Mouse (Mus musculus) thymus, postnatal 10 days (tissue): ENCODE data around the gene Mei4.
A peak's percentile ranks its signal among the peaks of the same experiment; 100 is the strongest.

ENCODE experiments used
- DNase-seq, 2 experiments: peaks; one replicate each; pipeline ENCODE4 v3.0.0; 2021; ENCODE audit warnings: low spot score in 2 of 2

Gene Mei4

DNA sequence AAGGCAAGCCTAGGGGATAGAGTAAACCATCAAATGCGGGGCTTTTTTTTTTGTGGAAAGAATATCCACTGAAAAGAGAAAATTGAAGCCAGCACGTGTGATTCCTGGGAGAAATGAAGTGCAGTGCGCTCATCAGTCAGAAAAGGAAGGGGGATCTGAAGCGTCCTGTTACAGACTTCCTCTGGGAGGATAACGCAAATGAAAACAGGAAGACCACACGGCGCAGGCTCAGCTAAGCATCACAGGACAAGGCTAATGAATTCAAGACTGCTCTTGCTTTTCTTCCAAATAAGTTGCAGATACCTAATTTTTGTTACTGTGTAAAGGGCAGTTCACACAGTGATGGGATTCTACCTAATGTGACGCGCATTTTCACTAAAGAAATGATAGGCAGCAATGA is 296.7 kb downstream of the Mei4 start:
- no peak for DNase-seq

DNA sequence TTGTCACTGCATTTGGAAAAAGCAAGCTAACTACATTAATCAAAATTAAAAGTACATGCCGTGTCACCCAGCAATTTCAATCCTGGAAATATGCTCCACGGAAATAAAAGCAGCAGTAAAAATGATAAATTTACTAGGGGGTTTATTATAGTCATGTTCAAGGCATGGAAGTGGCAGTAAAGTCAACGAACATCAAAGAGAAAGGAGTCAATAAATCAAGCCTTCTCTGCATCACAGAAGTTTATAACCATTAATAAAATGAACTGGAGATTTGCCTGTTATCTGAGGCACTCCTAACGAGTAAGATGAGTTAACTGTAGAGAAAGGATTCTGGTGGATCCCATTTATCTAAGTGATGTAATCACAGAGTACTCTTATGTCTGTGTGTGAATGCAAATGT is 298.9 kb downstream of the Mei4 start:
- no peak for DNase-seq

DNA sequence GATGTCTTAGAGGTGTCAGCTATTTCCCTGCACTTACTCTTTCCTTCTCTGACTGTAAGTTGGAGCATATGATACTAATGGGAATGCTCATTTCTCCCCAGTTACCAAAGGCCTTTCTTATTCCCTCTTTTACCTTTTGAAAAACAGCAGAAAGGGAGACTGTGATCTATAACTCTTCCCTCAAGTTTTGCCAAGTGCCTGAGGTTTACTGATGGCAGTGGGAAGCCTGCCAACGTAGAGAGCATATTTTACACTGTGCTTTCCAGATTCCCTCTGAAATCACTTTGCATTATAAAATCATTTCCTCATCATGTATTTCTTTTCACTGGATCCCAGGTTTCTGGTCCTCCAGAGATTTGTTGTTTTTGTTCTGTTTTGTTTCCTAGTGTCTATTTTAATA is 354.5 kb downstream of the Mei4 start:
- DNase-seq: no peak

DNA sequence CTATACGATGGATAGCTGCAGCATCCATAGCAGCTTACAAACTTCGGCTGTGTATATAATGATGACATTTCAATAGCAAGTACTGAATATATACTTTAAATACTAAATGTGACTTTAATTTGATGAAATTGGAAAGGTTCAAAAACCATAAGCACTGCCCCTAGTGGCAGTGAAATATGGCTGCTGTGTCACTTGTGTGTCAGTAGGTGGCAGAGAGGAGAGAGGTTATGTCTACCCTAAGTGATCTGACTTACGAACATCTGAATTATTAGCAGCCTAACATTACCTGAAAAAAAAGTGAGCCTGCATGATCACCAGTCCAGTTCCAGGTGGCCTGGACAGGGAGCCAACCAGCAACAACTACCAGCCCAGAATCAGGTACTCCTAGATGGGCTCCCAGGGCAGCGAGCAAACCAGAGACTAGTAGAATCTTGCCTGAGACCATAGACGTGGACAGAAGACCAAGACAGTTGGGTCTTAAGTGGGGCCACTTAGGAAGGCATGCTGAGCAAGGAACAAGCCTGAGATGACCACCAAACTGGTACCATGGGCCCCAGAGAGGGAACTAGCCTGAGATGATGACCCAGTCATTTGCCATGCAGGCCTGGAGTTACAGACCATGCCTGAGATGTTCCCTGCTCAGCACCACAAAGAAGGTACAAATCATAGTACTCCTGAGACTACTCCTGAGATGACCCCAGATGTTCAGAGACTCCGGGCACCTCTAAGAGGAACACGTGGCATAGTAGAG is 384.4 kb downstream of the Mei4 start:
- peak in 1 of 2 experiments; percentile 3 for DNase-seq
